Mouse (Mus musculus) hindbrain, postnatal 0 days (tissue): Measurements from ENCODE around the gene Dcst1. TPM values are rescaled to one million over a fixed set of nuclear protein-coding genes. Genes with fewer than 3 reads are reported as not detected.

ENCODE experiments used
- ATAC-seq: fragments of 200-750 bp; cut with Nextera tagmentation; 2 replicates; pipeline ENCODE4 v1.8.0; 2017; ENCODE audit warnings: mild to moderate bottlenecking, moderate TSS enrichment, moderate library complexity
- DNase-seq: peaks from one replicate; pipeline ENCODE4 v3.0.0-alpha.2; 2015; ENCODE audit warnings: low spot score
- H3K27ac ChIP-seq: fragments of 300-500 bp; sonication (generic); 2 replicates; pipeline ENCODE4 v1.5.1; 2014; ENCODE audit warnings: mild to moderate bottlenecking
- H3K27me3 ChIP-seq: fragments of 300-500 bp; sonication (generic); 2 replicates; pipeline ENCODE4 v1.6.1; 2014; ENCODE audit warnings: low read length, mixed read lengths; ENCODE audit not compliant: insufficient read depth
- H3K36me3 ChIP-seq: fragments of 300-500 bp; sonication (generic); 2 replicates; pipeline ENCODE4 v1.6.1; 2014; ENCODE audit warnings: low read length, mixed read lengths; ENCODE audit not compliant: insufficient read depth
- H3K4me1 ChIP-seq: fragments of 300-500 bp; sonication (generic); 2 replicates; pipeline ENCODE4 v1.6.1; 2014; ENCODE audit warnings: antibody characterized with exemption, low read length, mixed read lengths; ENCODE audit not compliant: insufficient read depth
- H3K4me2 ChIP-seq: fragments of 300-500 bp; sonication (generic); 2 replicates; pipeline ENCODE4 v1.6.1; 2014; ENCODE audit warnings: low read depth, mild to moderate bottlenecking, low read length, moderate library complexity, mixed read lengths
- H3K4me3 ChIP-seq: fragments of 300-500 bp; sonication (generic); 2 replicates; pipeline ENCODE4 v1.5.1; 2014; ENCODE audit warnings: low read length
- H3K9ac ChIP-seq: fragments of 300-500 bp; sonication (generic); replicated peaks from 2 replicates; pipeline ENCODE4 v1.6.1; 2014; ENCODE audit warnings: mild to moderate bottlenecking, low read length, moderate library complexity, mixed read lengths
- H3K9me3 ChIP-seq: fragments of 300-500 bp; sonication (generic); 2 replicates; pipeline ENCODE4 v1.6.1; 2016; ENCODE audit warnings: low read length, mixed read lengths
- CTCF ChIP-seq: IDR thresholded peaks from 2 replicates; pipeline ENCODE4 v1.5.1; 2016; ENCODE audit warnings: antibody characterized with exemption, control low read depth, low read depth
- WGBS: fragments of 180-500 bp; shearing (Covaris S2); extraction: QIAGEN DNeasy Blood & Tissue Kit; methylation state at CpG from one replicate; pipeline ENCODE4 v1.1.7; 2014; 5-methylcytosine and 5-hydroxymethylcytosine counted together
- polyA plus RNA-seq: library from polyadenylated mRNA; unstranded; fragments of >200 nt; fragmentation: Nextera tagmentation; extraction: Ambion mirVana; gene quantifications from 2 replicates; pipeline ENCODE4 v1.2.1, GENCODE M21; 2015
- total RNA-seq: library from RNA; depleted of rRNA; stranded (reverse); fragments of >200 nt; gene quantifications from 2 replicates; pipeline ENCODE4 v1.2.3, GENCODE M21; 2014; rRNA removed

The Dcst1 gene
- total and polyA plus RNA-seq, 2 experiments from 2014 or later, result 0.05 to 1.1 TPM

DNA sequence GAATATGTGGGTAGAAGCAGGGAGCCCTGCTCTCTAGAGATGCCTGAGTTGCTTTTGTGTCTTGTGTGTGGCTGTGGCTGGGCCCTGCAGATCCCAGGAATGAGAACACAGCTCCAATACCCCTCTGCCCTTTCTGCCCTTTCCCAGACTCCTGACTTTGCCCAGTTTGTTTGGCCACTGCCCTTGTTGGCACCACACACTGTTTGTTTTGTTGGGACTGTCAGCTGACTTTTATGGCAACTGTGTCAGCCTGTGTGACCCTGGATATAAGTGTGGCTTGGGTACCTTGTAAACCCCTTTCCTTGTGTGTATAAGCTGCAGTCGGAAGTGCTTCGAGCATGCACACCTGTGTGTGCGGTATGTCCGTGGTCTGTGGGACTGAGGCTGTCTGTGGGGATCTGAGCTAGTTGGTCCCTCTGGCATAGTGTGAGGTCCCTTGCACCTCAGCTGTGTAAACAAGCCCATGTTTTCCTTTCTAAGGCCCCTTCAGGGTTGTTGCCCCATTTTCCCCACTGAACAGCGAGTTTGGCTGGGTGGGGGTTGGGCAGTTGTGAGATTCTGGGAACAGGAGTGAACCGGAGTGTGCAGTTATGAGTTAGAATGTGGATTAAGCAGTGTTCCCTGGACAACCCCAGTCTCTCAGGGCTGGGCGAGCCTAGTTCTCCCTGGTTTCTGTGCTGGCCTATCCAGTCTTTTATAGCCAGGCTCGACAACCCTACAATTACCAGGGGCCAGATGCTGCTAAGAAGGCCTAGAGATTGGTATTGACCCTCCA, 59.3 kb downstream of the Dcst1 start:
- Histone ChIP-seq H3K27me3 (no peaks in the 10 kb centered on the region), H3K36me3 (no peaks in the 10 kb centered on the region), H3K27ac (peak overlapping the region; percentile 26; the same call in 1 of the 2 replicates), H3K9ac (no peak overlapping the region), H3K4me2 (no peak overlapping the region), H3K4me1 (no peaks in the 10 kb centered on the region), H3K9me3 (no peaks in the 10 kb centered on the region), H3K4me3 (no peak overlapping the region)
- WGBS, result 75% methylated on average over 8 of the region's 8 CpGs
- ATAC-seq, result no peak
- TF ChIP-seq CTCF, result no peak
- DNase-seq, result no peak

DNA sequence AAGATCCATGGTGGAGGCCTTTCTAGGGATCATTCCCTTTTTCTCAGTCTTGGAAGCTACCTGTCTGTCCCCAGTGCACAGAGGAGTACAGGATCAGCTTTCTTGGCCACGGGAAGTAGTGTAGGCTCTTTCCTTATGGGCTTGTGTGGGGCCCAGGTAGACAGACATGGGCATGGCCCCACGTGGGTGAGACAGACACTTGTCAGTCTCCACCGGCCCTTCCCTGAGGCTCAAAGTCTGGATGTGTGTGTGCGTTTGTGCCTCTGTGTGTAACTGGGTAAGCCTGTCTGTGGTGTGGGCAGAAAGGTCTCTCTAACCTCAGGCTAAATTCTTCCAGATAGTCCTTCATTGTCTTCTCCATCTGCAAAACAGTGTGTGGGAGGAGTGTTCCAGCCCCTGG, 59.9 kb downstream of the Dcst1 start:
- no peaks in the 10 kb centered on the region for H3K27me3 ChIP-seq
- ATAC-seq (no peak), DNase-seq (no peak)
- no peak overlapping the region for H3K4me3 ChIP-seq
- no peaks in the 10 kb centered on the region for H3K4me1 ChIP-seq
- no peaks in the 10 kb centered on the region for H3K9me3 ChIP-seq
- H3K27ac ChIP-seq, result no peak overlapping the region
- H3K4me2 ChIP-seq, result no peak overlapping the region
- WGBS, result 67% methylated on average over 4 of the region's 4 CpGs
- H3K9ac ChIP-seq, result no peak overlapping the region
- no peaks in the 10 kb centered on the region for H3K36me3 ChIP-seq
- no peak for TF ChIP-seq CTCF

DNA sequence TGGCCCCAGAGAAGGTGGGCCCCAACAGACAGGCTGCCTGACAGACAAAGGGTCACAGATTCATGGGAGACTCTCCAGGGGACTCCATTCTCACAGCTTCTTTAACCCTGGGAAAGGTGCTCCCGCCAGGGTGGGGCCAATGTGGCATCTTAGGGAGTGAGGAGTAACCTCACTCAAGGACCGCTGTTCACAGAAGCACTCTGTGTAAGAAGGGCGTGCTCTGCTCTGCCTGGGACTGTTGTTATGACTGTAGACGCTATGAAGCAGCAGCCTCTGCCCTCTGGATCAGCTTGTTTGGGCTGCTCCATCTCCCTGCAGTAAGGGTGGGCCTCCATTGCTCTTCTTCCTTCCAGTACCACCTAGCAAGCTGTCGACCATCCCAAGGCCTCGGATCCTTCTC, 60.6 kb downstream of the Dcst1 start:
- no peak for DNase-seq
- ATAC-seq, result no peak
- Histone ChIP-seq H3K9me3 (no peaks in the 10 kb centered on the region), H3K4me2 (no peak overlapping the region), H3K36me3 (no peaks in the 10 kb centered on the region), H3K9ac (no peak overlapping the region), H3K27me3 (no peaks in the 10 kb centered on the region), H3K4me1 (no peaks in the 10 kb centered on the region), H3K4me3 (no peak overlapping the region), H3K27ac (no peak overlapping the region)
- 65% methylated on average over 6 of the region's 6 CpGs for WGBS
- TF ChIP-seq CTCF, result no peak

DNA sequence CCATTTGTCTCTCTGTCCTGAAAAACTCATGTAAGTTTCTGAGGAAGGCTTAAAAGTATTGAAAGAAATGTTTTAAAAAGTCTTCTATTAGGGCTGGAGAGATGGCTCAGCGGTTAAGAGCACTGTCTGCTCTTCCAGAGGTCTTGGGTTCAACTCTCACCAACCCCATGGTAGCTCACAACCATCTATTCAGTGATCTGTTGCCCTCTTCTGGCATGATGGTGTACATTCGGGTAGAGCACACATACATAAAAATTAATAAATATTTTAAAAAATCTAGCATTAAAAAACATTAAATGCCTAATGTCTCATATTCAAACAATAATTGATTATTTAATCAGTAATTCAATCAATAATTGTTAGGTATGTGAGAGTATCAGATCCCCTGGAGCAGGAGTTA, 64.5 kb downstream of the Dcst1 start:
- H3K36me3 ChIP-seq, result no peaks in the 10 kb centered on the region
- H3K27ac ChIP-seq, result no peak overlapping the region
- no peaks in the 10 kb centered on the region for H3K27me3 ChIP-seq
- no peaks in the 10 kb centered on the region for H3K9me3 ChIP-seq
- H3K9ac ChIP-seq, result no peak overlapping the region
- H3K4me1 ChIP-seq, result no peaks in the 10 kb centered on the region
- no peak overlapping the region for H3K4me3 ChIP-seq
- WGBS, result 71% methylated on average over 2 of the region's 2 CpGs
- ATAC-seq, result no peak
- TF ChIP-seq CTCF, result no peak
- no peak for DNase-seq
- no peak overlapping the region for H3K4me2 ChIP-seq

Other genes with a start within 250 kb of the Dcst1 start
- not detected in 2 replicates for gene Pklr, start 229.1 kb downstream of the Dcst1 start, total RNA-seq
- 0.10 and 0.21 TPM in 2 replicates for gene Pklr, start 229.1 kb downstream of the Dcst1 start, polyA plus RNA-seq
- gene Hcn3, start 205.1 kb downstream of the Dcst1 start, total RNA-seq, result 83.8 and 85.7 TPM in 2 replicates
- 33.5 and 38.1 TPM in 2 replicates for gene Hcn3, start 205.1 kb downstream of the Dcst1 start, polyA plus RNA-seq
- gene Clk2, start 200.5 kb downstream of the Dcst1 start, total RNA-seq, result 36.3 and 43.1 TPM in 2 replicates
- gene Clk2, start 200.5 kb downstream of the Dcst1 start, polyA plus RNA-seq, result 13.3 and 13.7 TPM in 2 replicates
- 60.4 and 77.5 TPM in 2 replicates for gene Scamp3, start 187.8 kb downstream of the Dcst1 start, total RNA-seq
- gene Scamp3, start 187.8 kb downstream of the Dcst1 start, polyA plus RNA-seq, result 139 and 143 TPM in 2 replicates
- 15.2 and 19.7 TPM in 2 replicates for gene Fam189b, start 182.1 kb downstream of the Dcst1 start, total RNA-seq
- gene Fam189b, start 182.1 kb downstream of the Dcst1 start, polyA plus RNA-seq, result 29.1 and 29.2 TPM in 2 replicates
- gene Gba, start 162.3 kb downstream of the Dcst1 start, total RNA-seq, result 62.5 and 77.4 TPM in 2 replicates
- gene Gba, start 162.3 kb downstream of the Dcst1 start, polyA plus RNA-seq, result 45.8 and 46.8 TPM in 2 replicates
- gene Thbs3, start 150.1 kb downstream of the Dcst1 start, total RNA-seq, result 29.4 and 37.9 TPM in 2 replicates
- 36.8 and 37.2 TPM in 2 replicates for gene Thbs3, start 150.1 kb downstream of the Dcst1 start, polyA plus RNA-seq
- 103 and 130 TPM in 2 replicates for gene Mtx1, start 138.2 kb downstream of the Dcst1 start, total RNA-seq
- gene Mtx1, start 138.2 kb downstream of the Dcst1 start, polyA plus RNA-seq, result 186 TPM in 2 replicates
- 1.9 TPM in 2 replicates for gene Muc1, start 136.2 kb downstream of the Dcst1 start, total RNA-seq
- gene Muc1, start 136.2 kb downstream of the Dcst1 start, polyA plus RNA-seq, result 0.82 and 1.5 TPM in 2 replicates
- 74.9 and 111 TPM in 2 replicates for gene Krtcap2, start 119.3 kb downstream of the Dcst1 start, total RNA-seq
- gene Krtcap2, start 119.3 kb downstream of the Dcst1 start, polyA plus RNA-seq, result 250 and 268 TPM in 2 replicates
- gene Trim46, start 118.9 kb downstream of the Dcst1 start, total RNA-seq, result 97.9 and 101 TPM in 2 replicates
- gene Trim46, start 118.9 kb downstream of the Dcst1 start, polyA plus RNA-seq, result 42.9 and 49.8 TPM in 2 replicates
- 295 and 347 TPM in 2 replicates for gene Dpm3, start 105.9 kb downstream of the Dcst1 start, total RNA-seq
- 95.5 and 97.8 TPM in 2 replicates for gene Dpm3, start 105.9 kb downstream of the Dcst1 start, polyA plus RNA-seq
- 30.1 and 30.8 TPM in 2 replicates for gene Slc50a1, start 94.7 kb downstream of the Dcst1 start, total RNA-seq
- gene Slc50a1, start 94.7 kb downstream of the Dcst1 start, polyA plus RNA-seq, result 47.2 and 49.1 TPM in 2 replicates
- 3.9 and 5.9 TPM in 2 replicates for gene Efna1, start 84.1 kb downstream of the Dcst1 start, total RNA-seq
- gene Efna1, start 84.1 kb downstream of the Dcst1 start, polyA plus RNA-seq, result 7.4 and 10.9 TPM in 2 replicates
- gene Efna3, start 42.3 kb downstream of the Dcst1 start, total RNA-seq, result 107 and 171 TPM in 2 replicates
- 57.0 and 61.4 TPM in 2 replicates for gene Efna3, start 42.3 kb downstream of the Dcst1 start, polyA plus RNA-seq
- 7.6 and 9.6 TPM in 2 replicates for gene Efna4, start 27.2 kb downstream of the Dcst1 start, total RNA-seq
- 3.5 and 4.2 TPM in 2 replicates for gene Efna4, start 27.2 kb downstream of the Dcst1 start, polyA plus RNA-seq
- gene Adam15, start 15.3 kb downstream of the Dcst1 start, total RNA-seq, result 94.4 and 107 TPM in 2 replicates
- 67.6 and 73.2 TPM in 2 replicates for gene Adam15, start 15.3 kb downstream of the Dcst1 start, polyA plus RNA-seq
- 0.07 and 0.31 TPM in 2 replicates for gene Dcst2, start 3.3 kb downstream of the Dcst1 start, total RNA-seq
- 0.20 and 0.42 TPM in 2 replicates for gene Dcst2, start 3.3 kb downstream of the Dcst1 start, polyA plus RNA-seq
- gene Zbtb7b, start 29.5 kb upstream of the Dcst1 start, total RNA-seq, result 3.7 and 5.4 TPM in 2 replicates
- 0.73 and 0.82 TPM in 2 replicates for gene Zbtb7b, start 29.5 kb upstream of the Dcst1 start, polyA plus RNA-seq
- not detected in 2 replicates for gene Lenep, start 37.5 kb upstream of the Dcst1 start, total RNA-seq
- gene Lenep, start 37.5 kb upstream of the Dcst1 start, polyA plus RNA-seq, result not detected in 2 replicates
- 32.1 and 40.7 TPM in 2 replicates for gene Flad1, start 46.6 kb upstream of the Dcst1 start, total RNA-seq
- gene Flad1, start 46.6 kb upstream of the Dcst1 start, polyA plus RNA-seq, result 23.8 and 26.8 TPM in 2 replicates
- 43.6 and 45.6 TPM in 2 replicates for gene Cks1b, start 53.1 kb upstream of the Dcst1 start, total RNA-seq
- 103 and 107 TPM in 2 replicates for gene Cks1b, start 53.1 kb upstream of the Dcst1 start, polyA plus RNA-seq
- gene Shc1, start 53.2 kb upstream of the Dcst1 start, total RNA-seq, result 29.6 and 33.4 TPM in 2 replicates
- 12.8 and 13.9 TPM in 2 replicates for gene Shc1, start 53.2 kb upstream of the Dcst1 start, polyA plus RNA-seq
- gene Pygo2, start 65.0 kb upstream of the Dcst1 start, total RNA-seq, result 74.1 and 74.7 TPM in 2 replicates
- gene Pygo2, start 65.0 kb upstream of the Dcst1 start, polyA plus RNA-seq, result 28.8 and 31.0 TPM in 2 replicates
- 22.5 and 33.6 TPM in 2 replicates for gene Pbxip1, start 71.5 kb upstream of the Dcst1 start, total RNA-seq
- 28.5 and 31.3 TPM in 2 replicates for gene Pbxip1, start 71.5 kb upstream of the Dcst1 start, polyA plus RNA-seq
- gene Pmvk, start 89.3 kb upstream of the Dcst1 start, total RNA-seq, result 65.4 and 74.2 TPM in 2 replicates
- gene Pmvk, start 89.3 kb upstream of the Dcst1 start, polyA plus RNA-seq, result 117 and 120 TPM in 2 replicates
- gene Kcnn3, start 154.9 kb upstream of the Dcst1 start, total RNA-seq, result 20.8 and 27.3 TPM in 2 replicates
- gene Kcnn3, start 154.9 kb upstream of the Dcst1 start, polyA plus RNA-seq, result 7.2 and 7.4 TPM in 2 replicates